Mouse (Mus musculus): ENCODE data around the gene Shh. TPM values are rescaled to one million over a fixed set of nuclear protein-coding genes. Genes with fewer than 3 reads are reported as not detected.

Gene Shh
- polyA plus RNA-seq (2015; fragmentation: Nextera tagmentation; extraction: Ambion mirVana): 0.49 and 0.81 TPM in 2 replicates

- no peaks in the 10 kb centered on the region for H3K9me3 ChIP-seq
- H3K27ac ChIP-seq (replicated peaks): peak within 1 kb of the TSS; percentile 78
- H3K27me3 ChIP-seq: peaks cover 83% of the 10 kb centered on the region
- H3K36me3 ChIP-seq: no peaks in the 10 kb centered on the region
- H3K9ac ChIP-seq (replicated peaks): peak within 1 kb of the TSS; percentile 51
- WGBS: under 1% methylated on average over 31 of the region's 31 CpGs
- peaks cover 40% of the 10 kb centered on the region for H3K4me1 ChIP-seq
- peak within 1 kb of the TSS; percentile 52 for H3K4me3 ChIP-seq
- peak within 1 kb of the TSS; percentile 89 for H3K4me2 ChIP-seq (replicated peaks)
- peak; percentile 74 for ATAC-seq (replicated peaks)
These were observed at the start of gene Shh for GRCm38 (mm10) chr5:28466760-28467306. Shh (minus strand) TSS chr5:28467256.

DNA sequence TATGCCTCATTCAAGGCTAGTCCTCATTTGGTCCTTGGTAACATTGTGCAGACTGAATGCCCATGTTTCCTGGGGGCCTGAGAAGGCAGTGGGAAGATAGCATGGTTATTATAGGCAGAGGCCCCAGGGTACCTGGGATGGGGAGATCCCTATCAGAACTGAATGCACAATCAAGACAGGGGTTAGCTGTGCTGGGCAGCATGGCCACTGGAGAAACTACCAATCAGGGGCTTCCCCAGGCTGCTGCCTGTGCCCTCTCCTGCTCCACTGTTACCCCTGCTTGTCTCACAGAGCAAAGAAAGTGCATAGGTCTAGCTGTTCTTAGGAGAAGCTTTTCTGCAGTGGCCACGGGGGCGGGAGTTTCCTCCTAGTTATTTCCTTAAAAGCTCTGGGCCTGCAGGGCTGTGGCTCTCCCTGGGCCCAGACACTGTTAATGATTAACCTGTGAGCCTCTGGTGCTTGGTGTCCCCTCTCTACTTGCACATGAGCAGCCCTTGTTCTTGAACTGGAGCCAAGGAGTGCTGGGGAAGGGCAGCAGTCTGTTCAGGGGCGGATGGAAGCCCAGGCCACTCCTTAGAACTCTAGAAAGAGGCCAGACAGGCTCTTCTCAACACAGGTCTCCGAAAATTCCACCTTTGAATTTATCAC lies 33.9 kb upstream of the Shh start:
- H3K4me3 ChIP-seq: no peak overlapping the region
- H3K9me3 ChIP-seq: no peaks in the 10 kb centered on the region
- 78% methylated on average over 4 of the region's 4 CpGs for WGBS
- no peak overlapping the region for H3K4me2 ChIP-seq (replicated peaks)
- H3K27ac ChIP-seq (replicated peaks): no peak overlapping the region
- H3K9ac ChIP-seq (replicated peaks): no peak overlapping the region
- H3K36me3 ChIP-seq: no peaks in the 10 kb centered on the region
- H3K27me3 ChIP-seq: no peaks in the 10 kb centered on the region
- no peaks in the 10 kb centered on the region for H3K4me1 ChIP-seq
- no peak for ATAC-seq (replicated peaks)

DNA sequence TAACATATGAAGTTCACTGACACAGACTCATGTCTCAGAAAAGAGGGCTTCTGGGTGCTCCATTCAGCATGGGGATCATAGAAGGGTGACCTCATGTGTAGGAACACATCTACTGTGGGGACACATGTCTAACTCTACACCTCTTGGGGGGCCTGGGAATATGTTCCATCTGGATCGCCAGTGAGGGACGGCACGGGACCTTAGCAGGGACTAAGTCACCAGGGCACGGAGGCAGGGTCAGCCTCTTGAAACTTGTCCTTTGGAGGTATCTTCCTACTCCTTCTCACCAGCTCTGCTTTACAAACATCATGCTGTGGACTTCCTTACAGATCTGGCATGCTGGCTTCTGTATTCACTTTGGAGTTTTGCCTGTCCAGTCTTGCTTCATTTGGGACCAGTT lies 31.8 kb upstream of the Shh start:
- Histone ChIP-seq H3K36me3 (no peaks in the 10 kb centered on the region), H3K9ac (replicated peaks) (no peak overlapping the region), H3K4me3 (no peak overlapping the region), H3K9me3 (no peaks in the 10 kb centered on the region), H3K4me1 (no peaks in the 10 kb centered on the region), H3K4me2 (replicated peaks) (no peak overlapping the region), H3K27me3 (no peaks in the 10 kb centered on the region), H3K27ac (replicated peaks) (no peak overlapping the region)
- no peak for ATAC-seq (replicated peaks)
- 97% methylated on average over 4 of the region's 4 CpGs for WGBS

GRCm38 (mm10) chr5:28495712-28496650 lies 28.9 kb upstream of the Shh start:
- no peaks in the 10 kb centered on the region for H3K27me3 ChIP-seq
- H3K4me2 ChIP-seq (replicated peaks): no peak overlapping the region
- 95% methylated on average over 3 of the region's 3 CpGs for WGBS
- H3K9me3 ChIP-seq: no peaks in the 10 kb centered on the region
- no peak for ATAC-seq (replicated peaks)
- H3K36me3 ChIP-seq: no peaks in the 10 kb centered on the region
- H3K4me3 ChIP-seq: no peak overlapping the region
- no peak overlapping the region for H3K27ac ChIP-seq (replicated peaks)
- H3K9ac ChIP-seq (replicated peaks): no peak overlapping the region
- H3K4me1 ChIP-seq: no peaks in the 10 kb centered on the region

GRCm38 (mm10) chr5:28493550-28493949 lies 26.5 kb upstream of the Shh start:
- Histone ChIP-seq H3K9ac (replicated peaks) (no peak overlapping the region), H3K4me1 (no peaks in the 10 kb centered on the region), H3K36me3 (no peaks in the 10 kb centered on the region), H3K9me3 (no peaks in the 10 kb centered on the region), H3K4me3 (no peak overlapping the region), H3K27me3 (no peaks in the 10 kb centered on the region), H3K4me2 (replicated peaks) (no peak overlapping the region), H3K27ac (replicated peaks) (no peak overlapping the region)
- ATAC-seq (replicated peaks): no peak
- 71% methylated on average over 3 of the region's 3 CpGs for WGBS

- Histone ChIP-seq H3K9me3 (no peaks in the 10 kb centered on the region), H3K27ac (replicated peaks) (no peak overlapping the region), H3K36me3 (no peaks in the 10 kb centered on the region), H3K4me1 (no peaks in the 10 kb centered on the region), H3K4me2 (replicated peaks) (no peak overlapping the region), H3K4me3 (no peak overlapping the region), H3K9ac (replicated peaks) (no peak overlapping the region), H3K27me3 (no peaks in the 10 kb centered on the region)
- WGBS: 78% methylated on average over 3 of the region's 3 CpGs
- no peak for ATAC-seq (replicated peaks)
These were observed 15.9 kb upstream of the Shh start for GRCm38 (mm10) chr5:28482991-28483390.

DNA sequence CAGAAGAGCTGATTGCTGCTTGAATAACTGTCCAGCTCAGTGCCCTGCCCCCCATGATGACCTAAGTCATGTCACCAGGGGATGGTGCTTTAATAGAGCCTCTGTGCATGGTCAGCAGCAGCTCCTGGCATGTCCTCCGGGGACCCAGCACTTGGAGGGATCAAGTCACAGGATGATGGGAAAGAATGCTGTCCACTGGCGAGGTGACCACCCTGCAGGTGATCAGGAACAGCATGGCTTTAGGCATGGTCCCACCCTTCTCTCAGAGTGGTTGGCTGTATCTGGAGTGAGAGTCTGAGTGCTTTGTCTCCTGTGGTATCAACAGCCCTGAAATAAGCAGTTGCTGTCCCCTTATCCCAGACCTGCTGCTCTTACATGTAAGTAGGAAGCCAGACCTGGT lies 14.7 kb upstream of the Shh start:
- Histone ChIP-seq H3K4me3 (no peak overlapping the region), H3K27ac (replicated peaks) (no peak overlapping the region), H3K9ac (replicated peaks) (no peak overlapping the region), H3K27me3 (no peaks in the 10 kb centered on the region), H3K4me1 (0 out of 2 replicates have a peak, but pooled peaks cover 2% of the 10 kb centered on the region), H3K36me3 (no peaks in the 10 kb centered on the region), H3K4me2 (replicated peaks) (no peak overlapping the region), H3K9me3 (no peaks in the 10 kb centered on the region)
- WGBS: 73% methylated on average over 2 of the region's 2 CpGs
- ATAC-seq (replicated peaks): no peak

DNA sequence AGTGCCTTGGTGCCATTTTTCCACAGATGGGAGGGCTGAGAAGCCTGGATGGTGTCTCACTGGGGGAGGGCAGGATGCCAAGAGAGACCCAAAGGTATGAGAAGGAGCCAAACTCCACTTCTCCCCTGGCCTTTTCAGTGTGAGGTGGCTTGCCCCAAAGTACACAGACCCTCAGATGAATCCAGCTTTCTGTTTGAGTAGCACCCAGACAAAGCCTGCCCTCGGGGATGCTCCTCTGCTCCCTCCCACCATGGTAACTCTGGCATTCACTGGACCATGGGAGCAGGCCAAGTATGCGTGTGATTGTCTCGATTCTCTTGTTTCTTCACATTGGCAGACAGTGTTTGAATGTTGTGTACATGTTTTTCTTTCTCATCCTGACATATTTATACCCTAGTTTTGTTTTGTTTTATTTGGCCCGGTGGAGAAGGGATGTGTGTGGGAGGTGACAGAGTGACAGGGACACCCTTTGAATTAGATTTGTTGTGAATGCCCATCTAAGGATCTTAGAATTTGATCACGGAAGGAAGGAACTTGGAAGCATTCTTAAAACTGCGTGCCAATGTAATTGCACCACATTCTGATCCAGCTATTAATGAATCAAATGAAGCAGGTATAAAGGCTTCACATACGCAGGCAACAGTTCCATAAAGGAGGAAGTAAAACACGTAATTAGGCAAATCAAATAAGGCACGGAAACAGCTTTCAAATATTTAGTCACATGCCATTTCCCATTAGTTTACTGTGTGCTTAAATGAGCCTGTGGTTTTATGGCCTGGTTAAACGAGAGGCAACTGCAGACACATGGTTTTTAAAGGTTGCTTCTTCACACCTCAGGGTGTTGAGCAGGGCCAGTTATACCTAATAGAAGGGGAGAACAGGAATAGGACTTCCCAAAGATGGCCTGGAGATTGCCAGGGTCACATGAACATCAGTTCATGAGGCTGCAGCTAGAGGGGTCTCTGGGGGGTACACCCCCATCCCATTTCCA lies 9.6 kb upstream of the Shh start:
- Histone ChIP-seq H3K9ac (replicated peaks) (no peak overlapping the region), H3K27me3 (no peaks in the 10 kb centered on the region), H3K36me3 (no peaks in the 10 kb centered on the region), H3K4me3 (no peak overlapping the region), H3K27ac (replicated peaks) (no peak overlapping the region), H3K4me1 (0 out of 2 replicates have a peak, but pooled peaks cover 9% of the 10 kb centered on the region), H3K9me3 (no peaks in the 10 kb centered on the region), H3K4me2 (replicated peaks) (no peak overlapping the region)
- 32% methylated on average over 10 of the region's 10 CpGs for WGBS
- no peak for ATAC-seq (replicated peaks)

DNA sequence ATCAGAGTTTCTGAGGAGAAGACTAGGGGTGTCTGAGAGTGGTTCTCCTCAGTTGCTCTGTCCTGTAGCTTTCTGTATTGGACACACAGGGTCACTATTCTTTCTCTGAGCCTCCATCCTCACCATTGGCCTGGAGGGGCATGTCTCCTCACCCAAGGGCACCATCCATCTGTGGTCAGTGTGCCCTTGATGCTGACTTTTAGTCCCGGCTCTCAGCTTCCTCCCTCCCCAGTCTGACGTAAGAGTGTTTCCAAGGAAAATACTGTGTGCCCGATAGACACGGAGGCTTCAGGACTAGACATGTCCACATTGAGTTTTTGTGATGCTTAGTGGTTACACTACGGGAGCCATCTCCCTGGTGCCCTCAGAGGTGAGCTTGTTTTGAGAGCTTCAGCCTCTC lies 6.5 kb upstream of the Shh start:
- Histone ChIP-seq H3K36me3 (no peaks in the 10 kb centered on the region), H3K9me3 (no peaks in the 10 kb centered on the region), H3K27me3 (peaks cover 17% of the 10 kb centered on the region), H3K4me1 (0 out of 2 replicates have a peak, but pooled peaks cover 9% of the 10 kb centered on the region), H3K27ac (replicated peaks) (no peak overlapping the region), H3K9ac (replicated peaks) (no peak overlapping the region), H3K4me3 (no peak overlapping the region), H3K4me2 (replicated peaks) (no peak overlapping the region)
- WGBS: 92% methylated on average over 5 of the region's 5 CpGs
- ATAC-seq (replicated peaks): no peak

DNA sequence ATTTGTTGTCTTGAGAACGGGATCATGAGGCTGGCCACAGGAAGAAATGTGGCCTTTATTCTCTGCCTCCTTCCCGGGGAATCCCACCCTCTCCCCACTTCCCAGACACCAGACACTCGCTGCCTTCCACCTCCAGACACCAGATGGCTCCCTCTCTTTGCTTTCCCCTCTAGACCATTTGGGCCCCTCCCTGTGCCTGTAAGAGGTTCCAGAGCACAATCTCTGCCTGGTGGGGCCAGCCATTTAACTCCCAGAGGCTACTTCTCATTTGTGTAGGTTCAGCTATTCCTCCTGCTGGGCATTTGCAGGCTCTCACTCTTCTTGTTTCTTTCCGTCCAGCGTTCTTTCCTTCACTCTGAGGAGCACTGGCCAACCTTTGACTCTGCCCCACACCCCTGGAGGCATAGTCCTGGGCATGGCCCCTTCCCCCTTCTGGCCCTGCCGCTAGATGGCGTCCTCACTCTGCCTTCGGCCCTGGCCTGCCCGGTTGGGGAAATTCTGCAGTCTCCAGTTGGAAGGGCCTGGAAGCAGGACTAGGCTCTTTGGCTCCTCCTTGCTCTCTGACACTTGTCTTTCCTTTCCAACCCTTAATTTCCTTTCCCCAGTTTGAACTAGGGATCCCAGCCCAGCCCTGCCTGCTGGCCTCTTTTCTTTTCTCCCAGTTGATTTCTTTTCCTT lies 2.6 kb upstream of the Shh start:
- peaks cover 55% of the 10 kb centered on the region for H3K27me3 ChIP-seq
- H3K36me3 ChIP-seq: no peaks in the 10 kb centered on the region
- H3K9ac ChIP-seq (replicated peaks): no peak overlapping the region
- no peak for ATAC-seq (replicated peaks)
- no peak overlapping the region for H3K4me3 ChIP-seq
- no peaks in the 10 kb centered on the region for H3K9me3 ChIP-seq
- 2% methylated on average over 9 of the region's 9 CpGs for WGBS
- H3K27ac ChIP-seq (replicated peaks): no peak overlapping the region
- H3K4me2 ChIP-seq (replicated peaks): no peak overlapping the region
- peaks cover 22% of the 10 kb centered on the region for H3K4me1 ChIP-seq

DNA sequence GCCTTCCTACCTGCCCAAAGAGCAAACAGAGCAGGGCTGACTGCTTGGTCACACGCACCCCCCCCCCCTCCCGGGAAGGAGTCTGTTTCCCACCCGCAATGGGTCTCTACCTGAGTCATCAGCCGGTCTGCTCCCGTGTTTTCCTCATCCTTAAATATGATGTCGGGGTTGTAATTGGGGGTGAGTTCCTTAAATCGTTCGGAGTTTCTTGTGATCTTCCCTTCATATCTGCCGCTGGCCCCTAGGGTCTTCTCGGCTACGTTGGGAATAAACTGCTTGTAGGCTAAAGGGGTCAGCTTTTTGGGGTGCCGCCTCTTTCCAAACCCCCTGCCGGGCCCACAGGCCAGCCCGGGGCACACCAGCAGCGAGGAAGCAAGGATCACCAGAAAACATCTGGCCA lies 705 bp downstream of the Shh start:
- ATAC-seq (replicated peaks): no peak
- 2% methylated on average over 15 of the region's 15 CpGs for WGBS

More for the DNA sequence above, 705 bp downstream of the Shh start:
- H3K9me3 ChIP-seq: no peaks in the 10 kb centered on the region
- no peaks in the 10 kb centered on the region for H3K36me3 ChIP-seq
- peak overlapping the region; percentile 52 for H3K4me3 ChIP-seq
- H3K9ac ChIP-seq (replicated peaks): peak overlapping the region; percentile 51
- H3K27me3 ChIP-seq: peaks cover 88% of the 10 kb centered on the region
- peak overlapping the region; percentile 78 for H3K27ac ChIP-seq (replicated peaks)
- peaks cover 40% of the 10 kb centered on the region for H3K4me1 ChIP-seq
- H3K4me2 ChIP-seq (replicated peaks): peak overlapping the region; percentile 89

Measured in forebrain, embryonic 15.5 days (tissue).